In genomic region chr1:48459928-48460327, GRCm38 (mm10) we compare ENCODE assay signal across 27 mouse cellular contexts.
"Had no signal": no experiment of that assay in that cellular context is flagged by ENCODE, and none has a peak within 500 bp of the region (broad histone marks: within the 10 kb centered on the region; RNA-seq: fewer than 3 reads in every experiment).

No protein-coding gene starts in this region.

- H3K36me3 ChIP-seq: heart, embryonic 13.5 days; heart, embryonic 15.5 days; hindbrain, embryonic 13.5 days; hindbrain, embryonic 15.5 days; kidney, embryonic 15.5 days; limb, embryonic 13.5 days; limb, embryonic 15.5 days; liver, embryonic 12.5 days had no signal

- H3K9me3 ChIP-seq: heart, embryonic 13.5 days; heart, embryonic 15.5 days; hindbrain, embryonic 13.5 days; hindbrain, embryonic 15.5 days; kidney, embryonic 15.5 days; limb, embryonic 13.5 days; limb, embryonic 15.5 days; liver, embryonic 12.5 days had no signal

- DNase-seq: gastrocnemius, postnatal 14 days; gastrocnemius, postnatal 36 days; heart, adult 11 months; heart, adult 2 months; heart, postnatal 14 days; heart, postnatal 36 days; kidney, adult 11 months; kidney, adult 2 months; kidney, adult 9 months; kidney, postnatal 14 days; kidney, postnatal 36 days; layer of hippocampus, adult 9-11 months; layer of hippocampus, postnatal 36 days; left cerebral cortex, postnatal 4 days had no signal

- H3K4me1 ChIP-seq: heart, embryonic 13.5 days; heart, embryonic 15.5 days; hindbrain, embryonic 13.5 days; hindbrain, embryonic 15.5 days; kidney, embryonic 15.5 days; limb, embryonic 13.5 days; limb, embryonic 15.5 days; liver, embryonic 12.5 days had no signal

- H3K27me3 ChIP-seq: heart, embryonic 13.5 days; heart, embryonic 15.5 days; hindbrain, embryonic 13.5 days; hindbrain, embryonic 15.5 days; kidney, embryonic 15.5 days; limb, embryonic 13.5 days; limb, embryonic 15.5 days; liver, embryonic 12.5 days had no signal

- H3K4me2 ChIP-seq: heart, embryonic 11.5 days; heart, embryonic 13.5 days; heart, embryonic 15.5 days; hindbrain, embryonic 13.5 days; hindbrain, embryonic 15.5 days; kidney, embryonic 15.5 days; limb, embryonic 13.5 days; limb, embryonic 15.5 days; liver, embryonic 12.5 days had no signal

- H3K27ac ChIP-seq: heart, adult 2 months; heart, embryonic 13.5 days; heart, embryonic 15.5 days; hindbrain, embryonic 13.5 days; hindbrain, embryonic 15.5 days; hindbrain, postnatal 0 days; kidney, embryonic 15.5 days; kidney, postnatal 0 days; limb, embryonic 13.5 days; limb, embryonic 15.5 days; liver, embryonic 12.5 days; liver, embryonic 14.5 days had no signal

- ATAC-seq: hindbrain, postnatal 0 days; intestine, embryonic 16.5 days; liver, embryonic 12.5 days had no signal

- H3K9ac ChIP-seq: heart, embryonic 13.5 days; heart, embryonic 15.5 days; hindbrain, embryonic 13.5 days; hindbrain, embryonic 15.5 days; kidney, embryonic 15.5 days; limb, embryonic 13.5 days; limb, embryonic 15.5 days; liver, embryonic 12.5 days; liver, embryonic 14.5 days had no signal

- H3K4me3 ChIP-seq: heart, adult 2 months; heart, embryonic 13.5 days; heart, embryonic 15.5 days; hindbrain, embryonic 13.5 days; hindbrain, embryonic 15.5 days; kidney, embryonic 15.5 days; limb, embryonic 13.5 days; limb, embryonic 15.5 days; liver, embryonic 12.5 days had no signal
